Mouse (Mus musculus) heart, postnatal 0 days (tissue): ENCODE measurements at regions not wholly inside any gene's neighbourhood (a gene's known extent, or its start where the extent isn't known, plus 50 kb on each side); places are given as distances from the start of the nearest gene placed in this dataset.
A peak's percentile ranks its signal among the peaks of the same experiment; 100 is the strongest.

ENCODE experiments used
- ATAC-seq: fragments of 200-750 bp; cut with Nextera tagmentation; 2 replicates; pipeline ENCODE4 v1.8.0; 2017; ENCODE audit warnings: low read depth, moderate number of reproducible peaks, moderate library complexity; ENCODE audit not compliant: insufficient read depth
- DNase-seq: peaks from one replicate; pipeline ENCODE4 v3.0.0-alpha.2; 2016; ENCODE audit warnings: low spot score
- H3K27ac ChIP-seq: fragments of 300-500 bp; sonication (generic); 2 replicates; pipeline ENCODE4 v1.5.1; 2014; ENCODE audit warnings: low read depth, mild to moderate bottlenecking
- H3K27me3 ChIP-seq: fragments of 300-500 bp; sonication (generic); 2 replicates; pipeline ENCODE4 v1.6.1; 2014; ENCODE audit warnings: low read length, mixed read lengths; ENCODE audit not compliant: control insufficient read depth, insufficient read depth
- H3K36me3 ChIP-seq: fragments of 300-500 bp; sonication (generic); replicated peaks from 2 replicates; pipeline ENCODE4 v1.6.1; 2014; ENCODE audit warnings: low read length, mixed read lengths; ENCODE audit not compliant: control insufficient read depth, insufficient read depth
- H3K4me1 ChIP-seq: fragments of 300-500 bp; sonication (generic); 2 replicates; pipeline ENCODE4 v1.6.1; 2014; ENCODE audit warnings: antibody characterized with exemption; ENCODE audit not compliant: control insufficient read depth, insufficient read depth
- H3K4me2 ChIP-seq: fragments of 300-500 bp; sonication (generic); 2 replicates; pipeline ENCODE4 v1.6.1; 2014; ENCODE audit warnings: low read depth, mild to moderate bottlenecking, low read length, moderate library complexity
- H3K4me3 ChIP-seq: fragments of 300-500 bp; sonication (generic); 2 replicates; pipeline ENCODE4 v1.5.1; 2014; ENCODE audit warnings: low read depth, low read length
- H3K9ac ChIP-seq: fragments of 300-500 bp; sonication (generic); replicated peaks from 2 replicates; pipeline ENCODE4 v1.6.1; 2014; ENCODE audit warnings: low read depth, low read length, mixed read lengths
- H3K9me3 ChIP-seq: fragments of 300-500 bp; sonication (generic); replicated peaks from 2 replicates; pipeline ENCODE4 v1.6.1; 2016; ENCODE audit warnings: low read length; ENCODE audit not compliant: control insufficient read depth
- CTCF ChIP-seq: IDR thresholded peaks from 2 replicates; pipeline ENCODE4 v1.5.1; 2016; ENCODE audit warnings: antibody characterized with exemption, control low read depth, low read depth
- EP300 ChIP-seq: IDR thresholded peaks from 2 replicates; pipeline ENCODE4 v1.6.1; 2016; ENCODE audit warnings: antibody characterized with exemption, low read depth
- WGBS: fragments of 180-500 bp; shearing (Covaris S2); extraction: QIAGEN DNeasy Blood & Tissue Kit; methylation state at CpG from one replicate; pipeline ENCODE4 v1.1.7; 2014; 5-methylcytosine and 5-hydroxymethylcytosine counted together

DNA sequence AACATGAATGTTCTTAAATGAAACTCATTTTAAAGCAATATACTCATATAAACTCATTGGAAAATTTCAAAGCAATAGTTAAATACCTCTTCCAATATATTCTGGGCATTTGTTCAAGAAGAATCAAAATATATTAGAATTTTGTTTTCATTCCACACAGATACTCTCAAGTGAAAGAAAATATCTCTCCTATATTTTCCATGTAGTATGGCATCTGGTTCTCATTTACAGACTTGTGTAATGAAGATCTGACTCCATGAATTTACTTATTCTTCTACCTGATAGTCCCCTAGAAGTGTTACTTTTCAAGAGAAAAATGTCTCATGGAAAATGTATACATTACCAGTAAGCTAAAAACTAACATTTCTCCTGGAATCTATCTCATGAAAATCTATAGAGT is 144.2 kb upstream of the Col5a2 start:
- no peak overlapping the region for H3K4me2 ChIP-seq
- DNase-seq (no peak), ATAC-seq (no peak)
- H3K27ac ChIP-seq = no peak overlapping the region
- H3K9me3 ChIP-seq = no peaks in the 10 kb centered on the region
- H3K27me3 ChIP-seq = no peaks in the 10 kb centered on the region
- TF ChIP-seq EP300 (no peak), CTCF (no peak)
- H3K36me3 ChIP-seq = no peaks in the 10 kb centered on the region
- H3K9ac ChIP-seq = no peak overlapping the region
- H3K4me3 ChIP-seq = no peak overlapping the region
- H3K4me1 ChIP-seq = no peaks in the 10 kb centered on the region

DNA sequence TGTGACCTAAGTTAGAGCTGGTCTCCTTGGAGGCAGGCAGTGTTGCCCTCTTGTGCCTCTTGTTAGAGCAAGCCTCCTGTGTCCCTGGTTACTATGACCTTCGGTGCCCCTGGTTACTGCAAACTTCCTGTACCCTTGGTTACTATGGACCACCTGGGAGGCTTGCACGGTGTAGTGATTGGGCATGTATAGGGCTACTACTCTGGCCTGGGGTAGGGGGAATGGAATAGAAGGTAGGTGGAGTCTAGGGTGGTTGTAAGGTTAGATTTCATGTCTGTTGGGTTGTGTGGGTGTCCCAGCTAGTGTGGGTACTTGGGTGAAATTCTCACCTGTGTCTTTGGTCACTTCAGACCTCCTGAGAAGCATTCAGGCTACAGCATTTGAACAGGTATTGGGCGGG is 141.7 kb upstream of the Wdr75 start:
- TF ChIP-seq CTCF = no peak
- TF ChIP-seq EP300 = no peak
- H3K4me1 ChIP-seq = no peaks in the 10 kb centered on the region
- H3K4me3 ChIP-seq = no peak overlapping the region
- 75% methylated on average over 3 of the region's 3 CpGs for WGBS
- no peaks in the 10 kb centered on the region for H3K9me3 ChIP-seq
- DNase-seq (no peak), ATAC-seq (no peak)
- no peaks in the 10 kb centered on the region for H3K36me3 ChIP-seq
- no peak overlapping the region for H3K27ac ChIP-seq
- no peak overlapping the region for H3K9ac ChIP-seq
- H3K4me2 ChIP-seq = no peak overlapping the region
- no peaks in the 10 kb centered on the region for H3K27me3 ChIP-seq

DNA sequence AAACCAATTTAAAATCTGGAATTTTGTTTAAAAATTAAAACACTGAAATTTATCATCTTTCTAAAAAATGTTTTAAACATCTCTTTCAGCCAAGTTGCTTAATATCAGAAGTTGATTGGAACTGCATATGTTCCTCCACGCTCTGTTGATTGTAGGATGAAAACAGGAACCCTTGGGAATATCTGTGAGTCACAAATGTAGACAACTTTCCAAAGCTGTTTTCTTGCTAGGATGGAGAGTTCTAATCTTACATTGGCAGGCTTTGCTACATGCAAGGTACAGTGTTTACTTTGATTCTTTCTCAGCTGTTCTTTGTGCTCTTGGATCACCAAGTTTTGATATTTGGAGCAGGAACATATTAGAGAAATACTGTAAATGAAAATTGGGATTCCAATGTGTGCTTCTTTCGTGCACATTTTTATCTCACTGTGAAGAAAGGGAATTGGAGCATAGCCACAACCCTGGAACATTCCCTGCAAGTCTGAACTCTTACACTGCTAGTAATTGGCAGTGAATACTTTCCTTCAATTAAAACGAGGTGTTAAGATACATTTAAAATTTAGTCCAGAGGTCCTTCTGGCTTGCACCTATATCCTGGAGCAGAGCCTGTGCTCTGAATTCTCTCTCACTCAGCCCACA is 131.0 kb upstream of the Wdr75 start:
- H3K36me3 ChIP-seq = no peaks in the 10 kb centered on the region
- no peak overlapping the region for H3K4me3 ChIP-seq
- no peaks in the 10 kb centered on the region for H3K27me3 ChIP-seq
- no peaks in the 10 kb centered on the region for H3K9me3 ChIP-seq
- H3K4me1 ChIP-seq = no peaks in the 10 kb centered on the region
- H3K4me2 ChIP-seq = no peak overlapping the region
- H3K27ac ChIP-seq = no peak overlapping the region
- TF ChIP-seq EP300 (no peak), CTCF (no peak)
- no peak overlapping the region for H3K9ac ChIP-seq
- no peak for ATAC-seq
- 40% methylated on average over 3 of the region's 3 CpGs for WGBS
- peak; percentile 9 for DNase-seq

DNA sequence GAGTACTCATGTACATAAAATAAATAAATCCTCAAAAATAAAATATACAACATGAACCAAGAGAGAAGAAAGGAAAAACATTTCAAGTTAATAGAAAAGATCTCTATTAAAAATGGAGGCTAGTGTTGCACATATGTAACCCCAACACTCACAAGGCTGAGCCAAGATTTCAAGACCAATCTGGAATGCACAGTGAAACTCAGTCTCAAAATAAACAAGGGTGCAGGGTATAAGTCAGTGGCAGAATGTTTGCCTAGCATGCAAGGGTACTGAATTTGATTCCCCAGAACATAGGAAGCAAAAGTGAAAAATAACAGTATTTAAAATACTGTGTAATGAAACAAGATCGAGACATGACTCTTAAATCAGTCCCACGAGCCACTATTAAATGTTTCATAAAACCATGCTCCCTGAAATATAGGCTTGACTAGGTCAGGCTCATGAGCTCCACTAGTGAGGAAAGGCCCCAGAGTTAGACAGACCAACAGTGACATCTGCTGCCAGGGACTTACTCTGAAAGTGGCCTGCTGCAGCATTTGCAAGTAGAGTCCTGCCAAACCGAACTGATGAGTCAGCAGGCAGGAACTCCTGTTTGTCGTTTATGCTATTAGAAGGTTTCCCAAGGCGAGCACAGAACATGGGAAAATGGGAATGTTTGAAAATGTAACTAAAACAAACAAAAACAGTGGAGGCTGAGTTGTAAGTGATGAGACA is 122.4 kb upstream of the Wdr75 start:
- peak; percentile 72; the same call in 1 of the 2 replicates for ATAC-seq
- Histone ChIP-seq H3K4me2 (no peak overlapping the region), H3K27me3 (no peaks in the 10 kb centered on the region), H3K4me3 (no peak overlapping the region), H3K4me1 (no peaks in the 10 kb centered on the region), H3K9me3 (no peaks in the 10 kb centered on the region), H3K27ac (no peak overlapping the region), H3K9ac (no peak overlapping the region), H3K36me3 (no peaks in the 10 kb centered on the region)
- DNase-seq = peak; percentile 67
- whole genome bisulfite sequencing = 32% methylated on average over 5 of the region's 5 CpGs
- TF ChIP-seq CTCF (peak; percentile 55), EP300 (no peak)

DNA sequence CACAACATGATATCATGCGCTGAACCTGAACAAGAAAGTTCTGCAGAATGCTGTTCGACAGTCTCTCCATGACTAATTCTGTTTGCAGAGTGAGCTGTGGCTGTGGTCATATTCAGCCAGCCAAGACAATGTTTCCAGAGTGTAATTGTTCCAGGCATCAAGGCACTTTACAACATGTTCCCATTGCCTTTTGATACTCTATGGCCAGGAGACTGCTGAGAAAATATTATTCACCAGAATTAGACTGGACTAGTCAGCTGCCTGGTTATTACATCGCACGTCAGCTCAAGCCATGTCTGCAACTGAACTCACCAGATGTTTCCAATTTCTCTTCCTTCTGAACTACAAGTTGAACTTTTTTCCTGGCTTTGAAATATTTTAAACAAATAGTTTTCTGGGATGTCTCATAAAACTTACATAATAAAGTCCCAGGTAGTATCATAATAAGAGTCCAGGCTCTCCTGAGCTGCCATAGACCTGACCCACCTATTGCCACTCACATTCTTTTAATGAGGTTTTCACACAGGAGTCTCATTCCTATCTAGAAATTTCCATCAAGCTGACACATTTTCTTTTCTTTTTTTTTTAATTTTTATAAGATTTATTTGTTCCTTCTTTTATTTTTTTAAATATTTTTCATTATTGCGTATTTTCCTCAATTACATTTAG is 119.1 kb upstream of the Wdr75 start:
- no peaks in the 10 kb centered on the region for H3K27me3 ChIP-seq
- ATAC-seq = no peak
- no peak overlapping the region for H3K27ac ChIP-seq
- H3K4me2 ChIP-seq = no peak overlapping the region
- 81% methylated on average over 5 of the region's 5 CpGs for WGBS
- H3K36me3 ChIP-seq = no peaks in the 10 kb centered on the region
- no peaks in the 10 kb centered on the region for H3K4me1 ChIP-seq
- H3K4me3 ChIP-seq = no peak overlapping the region
- no peaks in the 10 kb centered on the region for H3K9me3 ChIP-seq
- DNase-seq = peak; percentile 9
- TF ChIP-seq EP300 (no peak), CTCF (no peak)
- H3K9ac ChIP-seq = no peak overlapping the region
